Mouse (Mus musculus) CD8-positive naive resting alpha-beta T cell, adult 2 months (primary cell): ENCODE data around the gene Ndufs2.
A peak's percentile ranks its signal among the peaks of the same experiment; 100 is the strongest.

Source experiments
- DNase-seq, 2 experiments: peaks; one replicate each; pipeline ENCODE4 v3.0.0; 2022; ENCODE audit warnings: low read depth in 2 of 2, low spot score in 2 of 2

Gene Ndufs2

DNA sequence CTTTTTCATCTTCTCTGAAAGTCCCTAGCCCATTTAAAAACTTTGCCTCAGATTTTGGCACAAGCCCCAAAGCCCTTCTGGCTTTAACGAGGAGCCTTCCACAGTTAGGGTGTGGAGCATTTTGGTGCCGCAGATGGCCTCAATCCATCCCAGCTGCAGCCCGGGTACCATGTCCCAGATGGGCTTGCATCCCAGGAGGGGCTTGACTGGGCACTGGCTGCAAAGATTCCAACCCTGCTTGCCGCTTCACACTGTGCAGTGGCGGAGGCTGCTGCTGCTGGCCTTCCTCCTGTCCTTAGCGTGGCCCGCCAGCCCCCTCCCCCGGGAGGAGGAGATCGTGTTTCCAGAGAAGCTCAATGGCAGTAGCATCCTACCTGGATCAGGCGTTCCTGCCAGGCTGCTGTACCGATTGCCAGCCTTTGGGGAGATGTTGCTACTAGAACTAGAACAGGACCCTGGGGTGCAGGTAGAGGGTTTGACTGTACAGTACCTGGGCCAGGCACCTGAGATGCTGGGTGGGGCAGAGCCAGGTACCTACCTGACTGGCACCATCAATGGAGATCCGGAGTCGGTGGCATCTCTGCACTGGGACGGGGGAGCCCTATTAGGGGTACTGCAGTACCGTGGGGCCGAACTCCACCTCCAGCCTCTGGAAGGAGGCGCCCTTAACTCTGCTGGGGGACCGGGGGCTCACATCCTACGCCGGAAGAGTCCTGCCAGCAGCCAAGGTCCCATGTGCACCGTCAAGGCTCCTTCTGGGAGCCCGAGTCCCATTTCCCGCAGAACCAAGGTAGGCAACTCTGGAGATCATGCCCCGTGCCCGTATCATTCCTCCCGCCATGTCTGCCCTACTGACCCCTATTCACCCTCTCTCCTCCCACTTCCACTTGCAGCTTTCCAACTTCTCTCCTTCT, at the start of gene Ndufs2:
Gene Ndufs2 (minus strand): TSS at position 709 of the 914 bp plus-strand sequence.
- DNase-seq, result no peak

DNA sequence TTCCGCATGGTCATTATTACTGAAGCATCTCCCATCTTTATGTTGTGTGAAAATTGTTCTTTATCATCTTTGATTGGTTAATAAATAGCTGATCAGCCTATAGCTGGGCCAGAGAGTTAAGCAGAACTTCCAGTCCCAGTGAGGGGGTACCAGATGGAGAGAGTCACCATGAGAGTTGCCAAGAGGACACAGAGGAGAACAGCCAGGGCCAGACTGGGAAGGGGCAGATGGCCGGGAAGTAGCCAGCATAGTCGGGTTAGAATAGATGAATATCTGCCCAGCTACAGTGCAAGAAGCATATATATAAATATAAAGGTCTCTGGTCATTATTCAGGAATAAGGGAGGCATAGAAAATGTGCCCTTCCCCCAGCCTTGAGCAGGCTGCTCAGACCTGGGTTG, 47.0 kb upstream of the Ndufs2 start:
- no peak for DNase-seq

DNA sequence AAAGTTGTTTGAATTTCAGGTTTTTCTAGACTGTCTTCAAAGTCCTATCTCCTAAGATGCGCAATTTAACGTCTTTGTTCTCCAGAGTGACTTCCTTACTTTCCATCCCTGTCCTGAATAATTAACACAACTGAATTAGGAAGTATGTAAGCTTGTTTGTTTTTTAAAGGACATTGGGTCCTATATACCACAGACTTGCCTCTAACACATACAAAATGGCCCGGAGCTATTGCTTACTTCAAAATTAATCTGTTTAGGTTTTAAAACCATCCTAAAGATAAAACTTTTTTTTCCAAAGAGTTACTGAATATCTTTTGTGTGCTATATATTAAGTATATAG, 43.8 kb upstream of the Ndufs2 start:
- no peak for DNase-seq

DNA sequence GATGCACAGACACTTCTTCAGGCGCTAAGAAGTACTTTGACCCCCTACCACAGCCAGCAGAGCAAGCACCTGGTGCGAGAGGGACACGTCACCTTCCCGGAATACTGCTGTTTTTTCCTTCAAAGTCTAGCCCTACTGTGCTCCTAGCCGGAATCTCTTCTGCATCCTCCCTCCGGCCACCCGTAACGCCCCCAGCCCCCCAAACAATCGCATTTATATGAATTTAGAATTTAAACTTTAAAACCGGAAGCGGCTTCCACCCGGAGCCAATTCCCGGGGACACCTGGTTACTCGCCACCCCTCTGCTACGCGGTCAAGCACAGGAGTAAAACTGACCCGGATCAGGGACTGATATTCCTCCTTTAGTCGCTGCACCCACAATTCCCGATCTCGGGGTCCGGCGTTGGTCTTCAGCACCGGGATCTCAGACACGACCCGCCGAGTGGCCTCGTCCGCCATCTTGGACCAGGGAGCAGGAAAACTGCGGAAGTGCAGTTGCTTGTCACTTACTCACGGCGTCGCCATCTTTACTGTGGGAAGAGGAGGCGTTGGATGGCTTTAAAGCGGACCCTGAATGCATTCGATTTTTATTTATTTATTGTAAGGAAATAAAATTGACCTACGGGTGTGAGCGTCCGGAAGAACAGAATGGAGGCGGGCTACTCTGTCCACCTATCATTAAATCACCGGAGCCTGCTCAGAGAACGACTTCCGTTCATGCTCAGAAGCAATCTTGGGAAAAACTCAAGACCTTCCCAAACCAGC, 43.3 kb upstream of the Ndufs2 start, which contains the start of gene Ufc1:
Gene Ufc1 (minus strand): TSS at position 727 of the 765 bp plus-strand sequence.
- DNase-seq, result peak; percentile 79

DNA sequence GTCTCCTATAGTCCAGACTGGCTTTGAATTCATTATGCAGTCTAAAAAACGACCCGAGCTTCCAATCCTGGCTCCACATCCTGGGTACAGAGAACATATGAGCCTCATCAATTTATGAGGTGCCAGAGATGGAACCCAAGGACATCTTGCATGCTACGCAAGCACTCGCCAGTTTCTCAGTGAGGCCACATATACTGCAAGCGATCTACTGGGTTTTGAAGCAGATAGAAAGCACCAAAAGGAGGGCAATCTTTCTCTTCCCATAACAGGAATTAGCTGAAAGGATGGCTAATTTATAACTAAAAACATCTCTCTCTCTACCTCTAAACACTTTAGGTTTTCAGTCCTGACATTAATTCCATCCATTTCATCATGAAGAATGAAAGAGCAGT, 42.7 kb upstream of the Ndufs2 start:
- no peak for DNase-seq

DNA sequence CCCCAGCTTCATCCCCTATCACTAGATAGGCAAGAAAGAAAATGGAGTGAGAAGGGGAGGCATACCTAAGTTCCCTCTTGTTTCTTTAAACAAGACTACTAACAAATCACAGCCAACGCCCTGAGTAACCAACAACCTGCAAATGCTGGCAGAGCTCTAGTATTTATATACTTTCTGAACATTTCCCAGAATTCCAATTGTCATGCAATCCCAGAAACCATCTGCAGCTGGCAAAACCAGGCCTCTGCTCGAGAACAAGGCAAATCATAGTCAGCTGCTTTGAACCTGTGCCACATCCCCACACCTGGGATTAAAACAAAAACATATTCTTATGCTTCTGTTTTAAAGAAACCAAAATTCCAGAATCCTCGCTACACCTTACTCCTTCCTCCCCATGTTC, 42.2 kb upstream of the Ndufs2 start:
- DNase-seq, result no peak

DNA sequence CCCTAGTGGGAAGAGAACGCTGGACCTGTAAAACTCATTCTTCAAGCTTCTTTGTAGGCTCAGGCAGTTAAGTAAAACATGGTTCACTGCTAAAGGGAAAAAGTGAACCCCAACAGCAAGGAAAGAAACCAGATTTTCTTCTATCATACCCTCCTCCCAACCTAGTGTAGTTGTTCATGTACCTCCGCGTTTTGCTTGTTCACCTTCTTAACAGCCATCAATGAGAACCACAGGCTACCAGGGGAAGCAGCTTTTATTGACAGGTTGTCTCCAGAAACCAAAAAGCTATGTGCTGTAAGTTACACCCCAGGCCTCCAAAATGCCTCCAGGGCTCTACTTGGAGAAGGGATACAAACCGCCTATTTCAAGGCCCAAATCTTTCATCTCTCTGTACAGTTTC, 37.1 kb upstream of the Ndufs2 start:
- DNase-seq, result no peak

DNA sequence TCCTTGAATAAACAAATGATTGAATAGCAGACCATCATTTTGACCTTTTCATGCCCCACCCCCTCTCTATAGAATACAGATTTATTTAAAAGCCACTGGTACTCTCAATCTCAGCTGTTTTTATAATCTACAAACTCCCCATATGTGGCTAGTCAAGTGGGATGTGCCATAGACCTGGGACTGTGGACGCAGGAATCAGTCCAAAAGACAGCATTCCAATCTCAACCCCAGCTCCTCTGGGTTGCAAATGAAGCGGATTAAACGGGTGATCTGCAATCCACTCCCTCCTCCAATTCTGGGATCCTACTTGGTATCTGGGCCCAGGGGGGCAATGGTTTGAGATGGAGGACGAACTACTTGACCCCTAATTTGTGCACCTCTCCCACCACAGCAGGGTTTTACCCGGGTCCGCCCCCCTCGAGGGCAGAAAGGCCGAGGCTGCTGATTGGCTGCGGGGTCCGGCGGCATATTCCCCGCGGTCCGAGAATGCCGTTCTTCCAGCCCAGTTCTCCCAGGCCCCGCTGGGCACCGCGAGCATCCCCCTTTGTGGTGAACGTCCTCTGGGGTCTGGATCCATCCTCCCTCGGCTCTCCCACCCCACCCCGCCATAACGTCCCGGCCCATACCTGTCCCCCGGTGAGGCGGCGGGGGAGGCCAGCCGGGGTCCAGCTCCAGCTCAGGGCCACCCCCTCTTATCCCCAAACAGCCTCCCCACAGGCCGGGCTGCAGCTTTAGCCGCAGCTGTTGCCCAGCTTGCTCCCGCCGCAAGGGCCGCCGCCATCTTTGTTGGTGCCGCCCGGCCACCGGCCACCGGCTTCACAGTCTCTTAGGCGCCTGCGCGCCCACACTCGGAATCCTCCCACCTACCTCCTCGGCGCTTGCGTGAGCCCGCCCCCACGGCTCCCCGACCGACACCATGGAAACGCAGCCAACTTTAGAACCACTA, 36.2 kb upstream of the Ndufs2 start, which contains the start of gene Usp21:
Gene Usp21 (minus strand): TSS at position 856 of the 946 bp plus-strand sequence.
- peak; percentile 85 to 88 for DNase-seq

DNA sequence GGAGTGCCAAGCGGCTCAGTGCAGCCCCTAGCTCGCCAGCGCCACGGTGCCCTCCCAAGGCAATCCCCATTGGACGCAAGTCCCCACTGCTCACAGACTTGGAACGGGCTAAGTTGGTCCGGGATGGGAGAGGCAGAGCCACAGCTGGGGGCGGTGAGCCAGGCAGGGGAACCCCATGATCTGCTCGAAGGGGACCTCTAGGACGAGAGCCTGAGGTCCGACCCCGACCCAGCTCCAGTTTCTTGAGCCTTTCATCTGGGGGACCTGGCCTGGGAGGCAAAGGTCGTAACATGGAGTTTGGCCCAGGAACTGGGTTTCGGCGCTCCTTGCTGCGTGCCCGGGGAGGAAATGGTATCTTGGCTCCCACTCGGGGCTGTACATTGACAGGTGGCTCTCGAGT, 35.3 kb upstream of the Ndufs2 start:
- no peak for DNase-seq

DNA sequence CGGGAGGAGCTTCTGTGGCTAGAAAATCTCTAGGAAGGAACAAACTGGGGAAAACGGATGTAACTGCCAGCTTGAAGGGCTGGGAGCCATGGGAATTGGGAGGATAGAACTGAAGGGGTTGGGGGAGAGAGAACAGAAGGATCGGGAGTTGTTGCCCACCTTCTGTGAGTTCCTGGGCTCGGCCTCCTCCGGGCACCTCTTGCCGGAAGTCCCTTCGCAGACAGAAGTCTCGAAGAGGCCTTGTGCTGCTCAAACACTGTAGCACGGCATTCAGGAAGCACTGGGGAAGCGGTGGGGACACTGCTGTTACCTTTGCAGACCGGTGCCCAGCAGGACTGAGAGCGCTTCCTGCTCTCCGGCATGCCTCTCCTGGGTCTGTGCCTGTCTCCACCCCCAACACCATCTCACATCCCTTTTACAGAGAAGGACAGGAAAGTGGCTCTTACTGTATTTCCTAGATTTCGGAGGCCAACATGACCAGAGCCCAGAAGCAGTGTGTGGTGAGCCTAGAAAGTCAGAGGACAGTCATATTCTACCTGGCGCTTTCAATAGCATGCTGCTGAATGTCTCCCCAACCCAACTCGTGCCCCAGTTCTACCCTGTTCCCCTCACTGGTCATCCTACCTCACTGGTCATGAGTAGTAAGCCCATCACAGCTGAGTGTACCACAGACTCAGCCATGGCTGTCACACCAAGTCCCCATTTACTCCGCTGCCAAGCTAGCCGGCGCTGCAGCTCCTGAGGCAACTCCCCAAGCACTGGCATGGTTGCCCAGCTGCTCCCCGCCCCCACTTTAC, 34.1 kb upstream of the Ndufs2 start:
- DNase-seq, result no peak

DNA sequence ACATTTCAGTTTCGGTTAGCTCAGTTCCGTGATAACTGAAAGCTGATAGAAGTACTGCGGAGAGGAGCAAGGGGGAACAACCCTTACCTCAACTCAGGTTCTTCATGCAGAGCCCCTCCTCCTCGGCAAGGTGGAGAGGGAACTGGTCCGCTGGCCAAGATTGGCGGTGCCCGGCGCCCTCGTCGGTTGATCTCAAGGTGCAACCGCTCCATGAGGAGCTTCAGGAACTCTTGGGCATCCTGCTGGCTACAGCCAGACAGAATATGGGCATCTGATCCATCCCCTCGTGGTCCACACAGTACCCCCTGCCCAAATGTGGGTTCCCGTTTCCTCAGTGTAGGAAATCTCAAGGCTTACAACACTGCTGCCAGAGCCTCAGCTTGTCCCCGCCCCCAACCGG, 33.3 kb upstream of the Ndufs2 start:
- DNase-seq, result no peak

DNA sequence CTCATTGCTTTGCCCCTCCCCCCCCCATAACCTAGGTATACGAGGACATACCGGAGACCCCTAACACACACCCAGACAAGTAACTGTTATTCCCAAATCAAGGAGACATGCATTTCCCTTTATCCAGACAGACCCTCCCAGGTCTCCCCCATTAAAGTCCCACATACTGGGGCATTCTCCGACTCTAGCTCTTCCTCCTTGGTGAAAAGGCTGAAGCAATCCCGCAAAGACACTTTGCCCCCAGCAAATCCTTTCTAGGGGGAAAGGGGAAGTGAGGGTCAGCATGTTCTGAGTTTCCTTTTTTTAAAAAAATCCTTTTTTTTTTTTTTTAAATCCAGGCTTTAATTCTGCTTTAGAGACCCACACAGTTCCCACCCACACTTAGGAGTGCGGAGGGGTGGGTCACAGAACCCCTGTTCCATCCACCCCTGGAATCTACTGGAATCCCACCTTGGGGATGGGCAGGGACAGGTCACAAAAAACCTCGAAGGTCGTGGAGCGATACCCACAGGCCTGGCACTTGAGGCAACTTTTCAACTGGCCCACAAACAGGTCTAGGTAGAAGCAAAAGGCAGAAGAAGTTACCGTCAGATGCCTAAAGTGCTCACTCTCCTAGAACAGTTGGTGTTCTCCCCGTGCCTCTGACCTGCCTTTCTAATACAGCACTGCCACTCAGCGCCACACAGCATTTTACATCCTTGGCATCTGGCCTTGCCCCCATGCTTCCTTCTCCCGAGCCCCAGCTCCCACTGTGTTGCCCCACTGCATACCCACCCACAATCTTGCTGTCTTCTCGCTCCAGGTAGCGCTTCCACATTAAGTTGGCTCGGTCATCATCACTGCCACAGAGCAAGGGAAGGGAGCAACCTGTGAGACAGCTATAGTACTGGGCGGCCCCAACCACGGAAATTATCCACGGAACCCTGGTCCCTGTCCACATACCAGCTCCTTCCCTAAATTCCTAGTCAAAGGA, 32.3 kb upstream of the Ndufs2 start:
- DNase-seq, result no peak

DNA sequence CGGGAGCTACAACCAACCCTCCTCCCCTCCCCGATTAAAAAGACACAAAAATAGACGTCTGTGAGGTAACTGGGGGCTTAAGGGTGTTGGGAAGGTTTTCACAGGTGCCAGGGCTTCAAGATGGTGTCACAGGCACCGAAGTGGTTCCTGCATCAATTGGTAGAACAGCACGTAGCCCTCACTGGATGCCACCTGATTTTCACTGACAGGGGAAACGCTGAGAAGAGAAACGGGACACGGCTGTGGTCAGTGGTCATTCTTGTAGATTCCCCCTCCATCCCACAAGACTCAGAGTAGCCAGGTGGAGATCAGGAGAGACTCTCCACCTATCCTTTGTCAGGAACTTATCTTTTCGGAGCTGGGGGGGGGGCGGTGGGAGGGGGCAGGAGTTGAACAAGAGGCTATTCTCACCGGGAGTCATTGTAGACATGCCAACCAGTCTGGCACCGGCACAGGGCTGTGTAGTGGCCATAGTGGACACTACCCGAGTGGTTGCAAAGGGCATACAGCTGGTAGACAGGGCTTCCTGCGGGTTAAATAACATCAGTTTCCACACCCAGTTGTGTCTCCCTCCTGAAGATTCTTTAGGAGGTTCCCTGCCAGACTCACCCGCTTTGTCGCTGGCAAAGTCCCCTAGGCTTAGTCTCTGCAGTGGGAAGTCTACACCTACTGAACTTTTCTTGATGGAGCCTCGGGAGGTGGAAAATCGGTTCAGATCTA, 31.1 kb upstream of the Ndufs2 start:
- no peak for DNase-seq

DNA sequence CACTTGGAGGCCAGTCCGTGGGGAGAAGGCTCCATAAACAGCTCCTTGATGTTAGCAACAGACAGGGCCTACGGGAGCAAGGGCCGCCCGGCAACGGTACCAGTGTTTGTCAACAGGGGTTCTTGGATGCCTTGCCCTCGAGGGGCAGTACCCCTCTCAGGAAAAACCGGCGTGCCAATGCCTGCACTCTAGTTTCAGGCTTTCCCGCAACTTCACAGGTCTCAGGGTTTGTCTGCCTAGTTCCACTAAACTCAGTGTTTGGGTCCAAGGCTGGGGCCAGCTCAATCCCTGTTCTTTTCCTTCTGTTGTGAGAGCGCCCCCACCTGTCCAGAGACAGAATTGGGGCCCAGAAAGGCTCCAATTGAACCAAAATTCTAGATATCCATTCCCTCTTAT, 30.3 kb upstream of the Ndufs2 start:
- peak; percentile 56 to 74 for DNase-seq

DNA sequence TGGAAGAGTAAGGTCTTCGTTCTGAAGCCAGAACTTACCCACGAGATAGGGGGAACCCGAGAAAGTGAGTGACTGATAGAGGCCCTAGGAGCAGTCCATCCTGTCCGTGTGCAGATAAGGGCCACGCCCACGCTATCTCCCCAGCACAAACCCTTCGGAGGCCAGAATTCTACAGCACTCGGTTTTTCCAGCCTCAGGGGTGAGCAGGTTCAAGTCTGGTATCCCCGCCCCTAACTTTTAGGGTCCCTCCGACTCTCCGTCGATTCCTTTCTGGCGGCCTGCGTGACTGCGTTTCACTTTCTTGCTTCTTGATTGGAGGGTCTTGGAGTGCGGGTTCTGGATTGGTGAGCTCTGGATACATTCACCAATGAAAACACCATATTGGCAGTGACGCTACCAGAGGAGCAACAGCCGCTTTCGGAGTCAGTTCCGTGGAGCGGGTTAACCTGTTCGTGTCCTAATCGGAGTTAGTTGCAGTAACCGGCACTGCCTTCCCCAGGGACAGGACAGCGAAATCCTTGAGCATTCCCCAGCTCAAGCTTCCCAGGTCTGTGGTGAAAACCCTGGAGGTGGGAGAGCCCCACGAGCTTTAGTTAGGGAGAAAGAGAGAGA, 29.8 kb upstream of the Ndufs2 start, which contains the start of gene Ppox:
Gene Ppox (minus strand): TSS at position 271 of the 612 bp plus-strand sequence.
- peak; percentile 89 to 91 for DNase-seq

DNA sequence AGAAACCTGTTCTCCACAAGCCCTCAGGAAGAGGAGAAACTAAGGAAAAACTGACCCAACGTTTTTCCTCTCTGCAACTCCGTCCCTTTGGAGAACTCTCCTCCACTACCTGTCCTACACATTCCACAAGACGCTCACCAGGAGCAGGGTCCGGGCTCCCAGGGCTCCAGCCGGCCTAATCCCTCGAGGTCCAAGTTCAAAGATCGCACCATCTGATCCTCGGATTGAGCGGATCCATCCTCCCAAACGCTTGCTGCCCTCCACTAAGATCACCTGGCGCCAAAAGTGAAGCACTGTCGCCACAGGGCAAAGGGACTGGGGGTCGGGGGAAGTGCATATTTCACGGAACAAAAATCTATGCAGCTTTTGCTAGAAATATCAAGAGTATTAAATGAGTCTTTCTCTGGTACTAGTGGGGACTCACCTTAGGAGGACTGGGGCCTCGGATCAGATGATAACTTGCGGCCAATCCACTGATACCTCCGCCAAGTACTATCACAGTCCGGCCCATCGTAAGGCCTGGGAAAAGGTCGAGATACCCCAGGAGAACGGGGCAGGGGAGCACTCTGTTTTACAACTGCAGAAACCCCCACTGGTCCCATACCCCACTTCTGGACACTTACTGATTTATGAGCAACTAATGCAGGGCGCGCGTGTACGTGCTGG, 29.2 kb upstream of the Ndufs2 start:
- no peak for DNase-seq

DNA sequence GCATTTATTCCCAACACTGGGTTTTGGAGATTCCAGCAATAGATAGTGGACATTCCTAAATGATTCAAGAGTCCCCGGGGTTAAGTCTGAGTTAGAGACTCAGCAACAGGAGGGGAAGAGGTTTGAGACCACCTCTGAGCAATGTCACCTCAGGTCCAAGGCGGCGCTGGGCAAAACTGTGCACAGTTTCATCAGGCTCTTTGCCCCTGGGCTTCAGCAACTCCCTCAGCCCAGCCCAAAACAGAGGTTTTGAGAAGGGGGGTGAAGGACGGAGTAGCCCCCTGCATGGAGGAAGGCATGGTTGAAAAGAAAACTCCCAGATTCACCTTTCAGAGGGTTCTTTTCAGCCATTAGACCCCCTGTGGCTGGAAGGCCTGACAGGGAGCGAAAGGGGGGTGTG, 28.5 kb upstream of the Ndufs2 start:
- no peak for DNase-seq
